Mouse (Mus musculus) forebrain, embryonic 16.5 days (tissue): ENCODE measurements around the gene Arhgef33. TPM values are rescaled to one million over a fixed set of nuclear protein-coding genes. Genes with fewer than 3 reads are reported as not detected.

Experiments used
- ATAC-seq: fragments of 200-750 bp; cut with Nextera tagmentation; 2 replicates; pipeline ENCODE4 v1.8.0; 2017; ENCODE audit warnings: mild to moderate bottlenecking, moderate library complexity
- H3K27ac ChIP-seq: fragments of 300-500 bp; sonication (generic); 2 replicates; pipeline ENCODE4 v1.5.1; 2014; ENCODE audit warnings: low read length, control low read depth
- H3K27me3 ChIP-seq: fragments of 300-500 bp; sonication (generic); replicated peaks from 2 replicates; pipeline ENCODE4 v1.6.1; 2014; ENCODE audit warnings: low read length; ENCODE audit not compliant: control insufficient read depth, insufficient read depth
- H3K36me3 ChIP-seq: fragments of 300-500 bp; sonication (generic); 2 replicates; pipeline ENCODE4 v1.6.1; 2014; ENCODE audit not compliant: control insufficient read depth, insufficient read depth
- H3K4me1 ChIP-seq: fragments of 300-500 bp; sonication (generic); replicated peaks from 2 replicates; pipeline ENCODE4 v1.6.1; 2014; ENCODE audit warnings: low read length; ENCODE audit not compliant: control insufficient read depth, insufficient read depth
- H3K4me2 ChIP-seq: fragments of 300-500 bp; sonication (generic); 2 replicates; pipeline ENCODE4 v1.6.1; 2014; ENCODE audit warnings: mild to moderate bottlenecking, low read length, control low read depth
- H3K4me3 ChIP-seq: fragments of 300-500 bp; sonication (generic); replicated peaks from 2 replicates; pipeline ENCODE4 v1.5.1; 2014; ENCODE audit warnings: mild to moderate bottlenecking, low read length, control low read depth
- H3K9ac ChIP-seq: fragments of 300-500 bp; sonication (generic); replicated peaks from 2 replicates; pipeline ENCODE4 v1.6.1; 2014; ENCODE audit warnings: low read depth, low read length, control low read depth
- H3K9me3 ChIP-seq: fragments of 300-500 bp; sonication (generic); 2 replicates; pipeline ENCODE4 v1.6.1; 2016; ENCODE audit warnings: low read length; ENCODE audit not compliant: control insufficient read depth
- WGBS: fragments of 180-500 bp; shearing (Covaris S2); extraction: QIAGEN DNeasy Blood & Tissue Kit; methylation state at CpG from one replicate; pipeline ENCODE4 v1.1.7; 2014; 5-methylcytosine and 5-hydroxymethylcytosine counted together
- polyA plus RNA-seq: library from polyadenylated mRNA; unstranded; fragments of >200 nt; fragmentation: Nextera tagmentation; extraction: Ambion mirVana; gene quantifications from 2 replicates; pipeline ENCODE4 v1.2.1, GENCODE M21; 2015

The Arhgef33 gene
- polyA plus RNA-seq, 1 experiment from 2014 or later = 1.2 TPM

DNA sequence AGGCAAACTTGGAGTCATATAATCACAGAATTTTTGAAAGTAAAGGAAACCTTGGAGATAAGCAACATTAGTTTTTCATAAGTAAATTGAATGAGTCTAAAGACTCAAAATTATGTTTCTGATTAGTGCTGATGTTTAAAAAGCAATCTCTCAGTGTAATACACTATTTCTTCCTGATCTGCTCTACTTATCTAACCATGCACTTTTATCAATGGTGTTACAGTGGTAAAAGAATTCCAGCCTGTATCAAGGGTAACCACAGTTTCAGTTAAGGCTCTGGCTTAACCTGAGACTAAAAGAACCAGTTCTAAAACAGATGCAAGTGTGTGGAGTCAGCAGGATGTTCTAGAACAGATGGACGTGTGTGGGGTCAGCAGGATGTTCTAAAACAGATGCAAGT, 113.8 kb downstream of the Arhgef33 start:
- H3K4me1 ChIP-seq = no peaks in the 10 kb centered on the region
- H3K4me2 ChIP-seq = no peak overlapping the region
- no peak for ATAC-seq
- no peaks in the 10 kb centered on the region for H3K9me3 ChIP-seq
- 100% methylated on average over 1 of the region's 1 CpGs for WGBS
- H3K27ac ChIP-seq = no peak overlapping the region
- H3K4me3 ChIP-seq = no peak overlapping the region
- no peaks in the 10 kb centered on the region for H3K27me3 ChIP-seq
- no peak overlapping the region for H3K9ac ChIP-seq
- peaks cover 24% of the 10 kb centered on the region for H3K36me3 ChIP-seq

DNA sequence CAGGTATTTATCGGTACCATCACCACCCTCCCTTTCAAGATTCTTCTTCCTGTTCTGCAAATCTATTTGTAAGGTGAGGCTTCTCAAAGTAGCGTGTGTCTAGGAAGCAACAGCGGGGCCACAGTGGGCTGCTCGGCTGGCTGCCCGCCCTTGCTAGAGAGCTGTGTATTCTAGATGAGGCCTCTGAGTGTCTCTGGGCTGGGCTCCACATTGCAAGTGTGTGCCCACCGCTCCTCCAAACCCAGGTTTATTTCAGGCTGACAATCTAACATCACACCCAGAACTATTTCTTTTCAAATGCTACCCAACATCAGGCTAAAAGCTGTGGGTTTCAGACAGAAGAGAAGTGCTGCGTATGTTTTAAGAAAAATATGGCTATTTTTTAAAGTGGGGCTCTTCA, 119.0 kb downstream of the Arhgef33 start:
- ATAC-seq = no peak
- Histone ChIP-seq H3K4me1 (no peaks in the 10 kb centered on the region), H3K27me3 (no peaks in the 10 kb centered on the region), H3K36me3 (peaks cover 16% of the 10 kb centered on the region), H3K4me3 (no peak overlapping the region), H3K27ac (no peak overlapping the region), H3K9me3 (no peaks in the 10 kb centered on the region), H3K9ac (no peak overlapping the region), H3K4me2 (no peak overlapping the region)
- WGBS = 96% methylated on average over 7 of the region's 7 CpGs

DNA sequence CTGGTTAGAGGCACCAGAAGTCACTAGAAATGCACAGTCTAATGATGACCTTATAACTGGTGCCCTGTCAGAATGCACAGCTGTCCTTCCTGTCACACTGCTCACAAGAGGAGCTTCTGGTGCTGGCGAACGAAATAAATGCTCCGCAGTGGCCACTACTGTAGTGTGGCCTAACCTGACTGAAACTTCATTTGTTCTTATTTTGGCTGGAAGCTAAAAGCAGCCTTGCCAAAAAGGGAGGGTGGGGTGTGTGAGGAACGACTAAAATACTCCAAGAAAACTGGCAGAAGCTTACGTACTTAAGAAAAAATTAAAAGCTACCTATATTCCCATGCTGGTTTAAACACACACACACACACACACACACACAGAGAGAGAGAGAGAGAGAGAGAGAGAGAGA, 119.7 kb downstream of the Arhgef33 start:
- H3K27me3 ChIP-seq = no peaks in the 10 kb centered on the region
- 67% methylated on average over 5 of the region's 5 CpGs for WGBS
- ATAC-seq = no peak
- H3K36me3 ChIP-seq = peaks cover 16% of the 10 kb centered on the region
- no peak overlapping the region for H3K27ac ChIP-seq
- no peaks in the 10 kb centered on the region for H3K9me3 ChIP-seq
- H3K4me1 ChIP-seq = no peaks in the 10 kb centered on the region
- H3K4me2 ChIP-seq = no peak overlapping the region
- H3K4me3 ChIP-seq = no peak overlapping the region
- no peak overlapping the region for H3K9ac ChIP-seq

DNA sequence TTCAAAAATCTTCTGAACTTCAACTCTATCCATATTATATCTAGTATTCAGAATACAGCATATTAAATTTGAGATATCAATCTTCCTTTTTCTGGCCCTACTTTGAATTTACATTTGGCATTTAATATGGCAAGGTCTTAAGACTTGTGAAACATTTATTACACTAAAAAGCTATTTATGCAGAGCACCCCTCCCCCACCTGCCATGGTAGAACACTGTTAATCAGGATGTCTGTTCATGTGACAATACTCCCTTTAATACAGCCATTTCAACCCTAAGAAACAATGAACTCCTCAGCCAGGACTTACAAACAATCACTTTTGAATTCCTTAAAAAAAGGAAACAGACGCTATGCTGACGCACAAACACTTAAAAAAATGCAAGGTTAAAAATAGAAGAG, 120.8 kb downstream of the Arhgef33 start:
- H3K27ac ChIP-seq = no peak overlapping the region
- H3K9ac ChIP-seq = no peak overlapping the region
- H3K27me3 ChIP-seq = no peaks in the 10 kb centered on the region
- H3K4me3 ChIP-seq = no peak overlapping the region
- H3K4me1 ChIP-seq = no peaks in the 10 kb centered on the region
- no peak overlapping the region for H3K4me2 ChIP-seq
- H3K36me3 ChIP-seq = peaks cover 7% of the 10 kb centered on the region
- no peak for ATAC-seq
- 52% methylated on average over 2 of the region's 2 CpGs for WGBS
- H3K9me3 ChIP-seq = no peaks in the 10 kb centered on the region

DNA sequence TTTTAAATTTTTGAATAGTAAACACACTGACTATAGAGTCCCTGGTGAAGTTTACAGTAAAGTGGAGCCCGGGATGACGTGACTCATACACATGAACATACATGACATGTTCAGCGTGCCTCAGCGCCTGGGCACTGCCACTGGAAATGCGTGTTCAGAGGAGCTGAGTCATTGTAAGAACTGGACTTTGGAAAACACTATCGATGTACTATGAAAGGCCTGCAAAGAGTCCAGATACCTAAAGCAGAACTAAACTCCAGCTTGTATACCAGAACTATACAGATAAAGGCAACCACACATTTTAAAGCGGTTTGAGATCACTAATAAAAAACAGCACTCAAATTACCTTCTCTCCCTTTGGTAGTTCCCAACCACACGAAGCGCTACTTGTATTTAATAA, 124.8 kb downstream of the Arhgef33 start:
- no peak for ATAC-seq
- Histone ChIP-seq H3K27ac (no peak overlapping the region), H3K4me2 (no peak overlapping the region), H3K36me3 (peaks cover 15% of the 10 kb centered on the region; the same call in 1 of the 2 replicates), H3K4me1 (no peaks in the 10 kb centered on the region), H3K9ac (no peak overlapping the region), H3K9me3 (no peaks in the 10 kb centered on the region), H3K27me3 (no peaks in the 10 kb centered on the region), H3K4me3 (no peak overlapping the region)
- 97% methylated on average over 9 of the region's 9 CpGs for WGBS

DNA sequence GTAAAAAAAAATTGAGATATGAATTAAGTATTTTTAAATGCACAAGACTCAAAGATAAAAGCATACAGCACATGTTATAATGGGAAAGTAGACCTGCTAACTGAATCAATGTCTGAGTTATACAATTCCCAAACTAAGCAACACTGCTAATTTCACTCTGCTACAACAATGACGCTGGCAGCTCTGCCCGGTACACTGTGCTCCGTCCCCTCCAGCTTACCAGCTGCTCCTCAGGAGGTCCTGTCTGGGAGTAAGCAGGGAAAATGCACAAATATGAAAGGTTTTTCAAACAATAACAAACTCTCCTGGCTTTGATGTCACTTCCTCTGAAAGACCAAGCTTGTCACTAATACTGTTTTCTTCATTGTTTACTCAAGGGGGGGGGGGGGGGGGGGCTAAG, 127.2 kb downstream of the Arhgef33 start:
- WGBS = 64% methylated on average over 3 of the region's 3 CpGs
- H3K36me3 ChIP-seq = peaks cover 20% of the 10 kb centered on the region; the same call in 1 of the 2 replicates
- no peak overlapping the region for H3K9ac ChIP-seq
- H3K4me1 ChIP-seq = no peaks in the 10 kb centered on the region
- no peaks in the 10 kb centered on the region for H3K9me3 ChIP-seq
- no peak for ATAC-seq
- H3K27me3 ChIP-seq = no peaks in the 10 kb centered on the region
- no peak overlapping the region for H3K27ac ChIP-seq
- no peak overlapping the region for H3K4me2 ChIP-seq
- no peak overlapping the region for H3K4me3 ChIP-seq

DNA sequence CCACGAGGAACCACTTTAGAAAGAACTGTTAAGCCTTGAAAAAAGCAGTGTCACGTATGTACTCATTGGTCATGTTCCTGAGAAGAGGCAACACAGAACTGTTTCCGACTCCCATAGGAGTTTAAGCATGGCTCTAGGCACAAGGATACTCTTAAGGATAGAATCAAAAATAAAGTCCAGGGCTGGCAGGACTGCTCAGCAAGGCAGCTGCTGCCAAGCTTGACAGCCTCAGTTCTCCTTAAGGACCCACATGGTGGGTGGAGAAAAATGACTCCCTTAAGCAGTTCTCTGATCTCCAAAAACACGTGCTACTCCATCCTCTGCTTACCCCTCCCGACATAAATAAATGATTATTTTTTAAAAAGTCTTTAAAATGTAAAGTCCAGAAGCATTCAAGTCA, 128.5 kb downstream of the Arhgef33 start:
- Histone ChIP-seq H3K36me3 (peaks cover 18% of the 10 kb centered on the region; the same call in 1 of the 2 replicates), H3K27me3 (no peaks in the 10 kb centered on the region), H3K9ac (no peak overlapping the region), H3K4me3 (no peak overlapping the region), H3K4me2 (no peak overlapping the region), H3K9me3 (no peaks in the 10 kb centered on the region), H3K27ac (no peak overlapping the region), H3K4me1 (no peaks in the 10 kb centered on the region)
- 93% methylated on average over 5 of the region's 5 CpGs for WGBS
- no peak for ATAC-seq

DNA sequence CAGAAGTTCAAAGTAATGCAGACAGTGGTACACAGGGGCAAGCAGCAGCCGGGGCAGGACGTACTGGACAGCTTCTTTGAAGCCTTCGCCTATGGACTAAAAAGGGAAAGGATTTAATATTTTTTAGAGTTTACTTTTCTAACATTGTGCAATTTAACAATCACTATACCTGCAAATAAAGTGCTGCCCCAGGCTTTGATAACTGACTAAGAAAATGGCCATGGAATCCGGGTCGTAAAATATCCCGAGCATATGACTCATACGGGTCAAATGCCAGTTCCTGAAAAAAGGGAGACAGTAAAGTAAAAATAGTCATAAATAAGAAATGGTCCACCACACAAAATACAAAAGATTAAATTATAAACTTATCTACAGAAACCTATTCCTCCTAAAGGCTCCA, 138.2 kb downstream of the Arhgef33 start:
- no peak for ATAC-seq
- Histone ChIP-seq H3K36me3 (peaks cover 20% of the 10 kb centered on the region), H3K4me1 (no peaks in the 10 kb centered on the region), H3K9me3 (no peaks in the 10 kb centered on the region), H3K4me2 (no peak overlapping the region), H3K27me3 (no peaks in the 10 kb centered on the region), H3K4me3 (no peak overlapping the region), H3K9ac (no peak overlapping the region), H3K27ac (no peak overlapping the region)
- 94% methylated on average over 7 of the region's 7 CpGs for WGBS

DNA sequence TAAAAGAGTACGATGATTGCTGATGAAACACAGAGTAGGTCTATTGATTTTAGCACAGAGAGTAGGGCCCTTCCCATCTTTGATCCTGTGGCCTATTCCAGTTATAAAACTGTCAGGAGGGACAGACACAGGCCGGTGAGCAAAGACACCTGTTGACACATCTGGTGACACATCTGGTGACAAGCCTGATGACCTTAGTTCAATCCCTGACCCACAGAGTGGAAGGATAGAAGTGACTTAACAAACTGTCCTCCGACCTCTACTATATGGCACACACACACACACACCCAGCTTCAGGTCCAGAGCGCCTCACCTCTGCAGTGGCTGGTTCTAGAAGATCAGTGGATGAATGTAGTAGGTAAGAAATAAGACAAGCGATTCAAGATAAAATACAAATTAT, 139.3 kb downstream of the Arhgef33 start:
- Histone ChIP-seq H3K4me3 (no peak overlapping the region), H3K27me3 (no peaks in the 10 kb centered on the region), H3K27ac (no peak overlapping the region), H3K4me2 (no peak overlapping the region), H3K9ac (no peak overlapping the region), H3K9me3 (no peaks in the 10 kb centered on the region), H3K36me3 (peaks cover 23% of the 10 kb centered on the region), H3K4me1 (no peaks in the 10 kb centered on the region)
- ATAC-seq = no peak
- WGBS = 94% methylated on average over 5 of the region's 5 CpGs
